Mouse (Mus musculus) E14TG2a.4 (cell line): Measurements from ENCODE around the gene Fam172a.
A peak's percentile ranks its signal among the peaks of the same experiment; 100 is the strongest.

ENCODE experiments used
- H3K27me3 ChIP-seq: 2 replicates; pipeline ENCODE4 v1.6.1; 2014; ENCODE audit warnings: low read length, control low read depth; ENCODE audit not compliant: insufficient read depth
- H3K36me3 ChIP-seq: 2 replicates; pipeline ENCODE4 v1.6.1; 2014; ENCODE audit warnings: low read length, control low read depth; ENCODE audit not compliant: insufficient read depth
- H3K4me1 ChIP-seq: replicated peaks from 2 replicates; pipeline ENCODE4 v1.6.1; 2014; ENCODE audit warnings: low read depth, low read length, control low read depth
- H3K4me3 ChIP-seq: replicated peaks from 2 replicates; pipeline ENCODE4 v1.5.1; 2014; ENCODE audit warnings: mild to moderate bottlenecking, low read length
- H3K9me3 ChIP-seq: 2 replicates; pipeline ENCODE4 v1.6.1; 2014; ENCODE audit warnings: low read length, control low read depth
- CTCF ChIP-seq: conservative IDR thresholded peaks from 2 replicates; pipeline ENCODE4 v1.5.1; 2014; ENCODE audit warnings: low read length
- NANOG ChIP-seq: IDR thresholded peaks from 2 replicates; pipeline ENCODE4 v1.6.1; 2014; ENCODE audit warnings: borderline replicate concordance, low read length, mixed read lengths
- POU5F1 ChIP-seq: IDR thresholded peaks from 2 replicates; pipeline ENCODE4 v1.6.1; 2014; ENCODE audit warnings: low read length, borderline replicate concordance

Fam172a gene

GRCm38 (mm10) chr13:78183004-78183403 lies 481.2 kb downstream of the Fam172a start:
- H3K36me3 ChIP-seq = no peaks in the 10 kb centered on the region
- peaks cover 94% of the 10 kb centered on the region for H3K27me3 ChIP-seq
- no peaks in the 10 kb centered on the region for H3K9me3 ChIP-seq
- no peak for TF ChIP-seq CTCF
- TF ChIP-seq POU5F1 = no peak
- TF ChIP-seq NANOG = no peak
- no peak overlapping the region for H3K4me3 ChIP-seq
- H3K4me1 ChIP-seq = peaks cover 13% of the 10 kb centered on the region

- Histone ChIP-seq H3K36me3 (no peaks in the 10 kb centered on the region), H3K9me3 (no peaks in the 10 kb centered on the region), H3K27me3 (peaks cover 92% of the 10 kb centered on the region), H3K4me3 (no peak overlapping the region), H3K4me1 (peaks cover 13% of the 10 kb centered on the region)
- TF ChIP-seq CTCF (no peak), NANOG (no peak), POU5F1 (no peak)
Observed at GRCm38 (mm10) chr13:78183986-78184385, 482.2 kb downstream of the Fam172a start.

DNA sequence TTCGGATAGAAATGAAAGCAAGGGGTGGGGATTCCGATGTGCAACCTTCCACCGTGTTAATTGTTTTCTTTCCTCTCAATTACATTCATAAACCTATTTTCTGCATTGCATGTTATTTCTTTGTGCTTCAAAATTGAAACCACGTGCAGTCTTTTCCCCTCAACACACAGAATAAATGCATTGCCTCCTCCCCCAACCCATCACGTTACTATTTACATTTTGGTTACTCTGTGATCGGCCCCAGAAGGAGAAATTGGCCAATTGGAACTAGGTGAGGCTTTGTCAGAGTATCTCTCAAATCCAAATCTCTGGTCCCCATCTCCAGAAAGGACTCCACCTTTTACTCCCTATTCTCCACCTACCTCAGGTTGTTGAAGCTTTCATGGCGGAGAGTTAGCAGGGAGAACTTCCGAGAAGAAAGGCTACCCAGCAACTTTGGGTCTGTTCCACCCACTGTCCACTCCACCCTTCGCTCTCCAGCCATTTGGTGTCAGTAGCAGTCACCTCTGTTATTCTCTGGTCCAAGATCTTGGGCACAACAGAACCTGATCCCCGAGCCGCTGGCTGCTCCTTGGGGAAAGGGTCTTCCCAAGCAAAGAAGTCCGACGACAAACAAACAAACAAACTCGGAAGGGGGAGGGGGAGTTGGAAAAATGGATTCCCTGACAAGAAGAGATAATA lies 483.1 kb downstream of the Fam172a start:
- no peak for TF ChIP-seq CTCF
- TF ChIP-seq NANOG = no peak
- no peak for TF ChIP-seq POU5F1
- no peak overlapping the region for H3K4me3 ChIP-seq
- no peaks in the 10 kb centered on the region for H3K36me3 ChIP-seq
- H3K27me3 ChIP-seq = peaks cover 90% of the 10 kb centered on the region
- no peaks in the 10 kb centered on the region for H3K9me3 ChIP-seq
- peaks cover 9% of the 10 kb centered on the region; the same call in 1 of the 2 replicates for H3K4me1 ChIP-seq

GRCm38 (mm10) chr13:78186340-78186946 lies 484.6 kb downstream of the Fam172a start:
- Histone ChIP-seq H3K27me3 (peaks cover 91% of the 10 kb centered on the region), H3K9me3 (no peaks in the 10 kb centered on the region), H3K36me3 (no peaks in the 10 kb centered on the region), H3K4me1 (0 out of 2 replicates have a peak, but pooled peaks cover 5% of the 10 kb centered on the region), H3K4me3 (no peak overlapping the region)
- TF ChIP-seq NANOG (no peak), CTCF (peak; percentile 30), POU5F1 (no peak)

DNA sequence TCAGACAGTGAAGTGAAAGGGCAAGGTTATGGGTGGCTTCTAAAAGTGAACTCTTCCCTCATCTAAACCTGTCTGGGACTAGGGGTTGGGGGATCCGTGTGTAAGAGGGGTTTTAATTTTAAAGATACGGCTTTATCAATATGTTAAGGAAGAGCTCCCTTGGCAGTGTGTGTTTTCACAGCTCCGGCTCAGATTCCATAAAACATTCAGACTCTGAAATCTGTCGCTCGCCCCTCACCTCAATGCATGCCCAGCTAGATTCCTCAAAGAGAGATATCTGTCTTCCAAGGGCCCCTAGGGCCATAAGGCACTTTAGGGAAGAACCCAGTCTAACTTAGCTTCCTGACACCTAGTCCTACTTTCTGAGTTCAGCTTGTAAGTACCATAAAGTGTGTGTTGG lies 486.0 kb downstream of the Fam172a start:
- Histone ChIP-seq H3K4me3 (no peak overlapping the region), H3K27me3 (peaks cover 88% of the 10 kb centered on the region), H3K4me1 (no peaks in the 10 kb centered on the region), H3K9me3 (no peaks in the 10 kb centered on the region), H3K36me3 (no peaks in the 10 kb centered on the region)
- TF ChIP-seq CTCF = no peak
- no peak for TF ChIP-seq NANOG
- TF ChIP-seq POU5F1 = no peak

- TF ChIP-seq NANOG = no peak
- no peak for TF ChIP-seq POU5F1
- no peak for TF ChIP-seq CTCF
- H3K27me3 ChIP-seq = peaks cover 90% of the 10 kb centered on the region
- H3K9me3 ChIP-seq = no peaks in the 10 kb centered on the region
- no peaks in the 10 kb centered on the region for H3K4me1 ChIP-seq
- H3K4me3 ChIP-seq = no peak overlapping the region
- H3K36me3 ChIP-seq = no peaks in the 10 kb centered on the region
Observed at GRCm38 (mm10) chr13:78189586-78189985, 487.8 kb downstream of the Fam172a start.

DNA sequence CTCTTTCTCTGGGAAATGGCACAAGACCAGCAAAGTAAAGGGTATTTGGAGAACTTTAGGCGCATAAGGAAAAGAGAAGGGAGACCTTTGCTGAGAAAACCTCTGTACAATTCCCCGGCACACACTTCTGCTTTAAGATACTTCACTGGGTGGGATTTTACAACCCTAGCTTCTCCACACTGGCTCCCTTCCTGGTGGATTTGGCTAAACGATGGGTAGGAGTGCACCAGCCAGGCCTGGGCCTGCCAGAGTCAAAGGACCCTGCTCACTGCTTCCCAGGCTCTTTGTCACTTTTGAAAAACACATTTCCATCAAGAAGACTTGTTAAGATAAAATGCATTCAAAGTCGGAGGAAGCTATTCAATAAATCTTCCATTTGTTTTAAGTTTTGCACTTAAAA lies 491.4 kb downstream of the Fam172a start:
- Histone ChIP-seq H3K4me3 (no peak overlapping the region), H3K4me1 (peaks cover 13% of the 10 kb centered on the region), H3K9me3 (no peaks in the 10 kb centered on the region), H3K36me3 (no peaks in the 10 kb centered on the region), H3K27me3 (peaks cover 87% of the 10 kb centered on the region)
- TF ChIP-seq NANOG = no peak

DNA sequence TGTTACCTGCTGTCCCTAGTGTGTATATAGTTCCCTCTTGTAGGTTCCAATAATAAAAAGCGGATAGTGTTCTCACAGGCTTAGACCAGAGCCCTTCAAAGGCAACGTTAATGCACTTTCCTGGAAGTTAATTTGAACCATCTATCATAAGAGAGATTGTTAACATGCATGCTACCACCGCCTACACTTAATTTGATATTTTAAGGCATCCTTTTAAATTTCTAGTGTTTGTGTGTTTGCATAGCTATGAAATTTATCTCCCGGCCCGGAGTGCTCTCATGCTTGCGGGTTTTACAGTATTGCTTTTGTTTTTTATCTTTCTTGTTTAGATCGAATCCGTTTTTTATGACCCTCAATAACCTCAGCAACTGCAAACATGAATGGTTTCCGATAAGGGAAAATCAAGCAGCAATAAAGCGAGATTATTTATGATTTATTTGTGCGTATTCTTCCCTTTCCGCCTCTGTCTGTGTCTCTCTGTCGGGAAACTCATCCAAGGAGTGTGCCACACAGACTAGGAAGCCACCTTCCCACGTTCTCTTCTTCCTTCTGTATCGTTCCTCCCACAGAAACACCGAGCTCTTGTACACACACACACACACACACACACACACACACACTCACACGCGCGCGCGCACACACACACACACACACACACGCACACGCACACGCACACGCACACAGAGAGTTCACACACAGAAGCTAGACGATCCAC lies 492.5 kb downstream of the Fam172a start:
- H3K9me3 ChIP-seq = no peaks in the 10 kb centered on the region
- peaks cover 13% of the 10 kb centered on the region for H3K4me1 ChIP-seq
- H3K36me3 ChIP-seq = no peaks in the 10 kb centered on the region
- H3K4me3 ChIP-seq = peak overlapping the region; percentile 67; the same call in 1 of the 2 replicates
- no peak for TF ChIP-seq CTCF
- H3K27me3 ChIP-seq = peaks cover 83% of the 10 kb centered on the region
